In the genomic region with DNA sequence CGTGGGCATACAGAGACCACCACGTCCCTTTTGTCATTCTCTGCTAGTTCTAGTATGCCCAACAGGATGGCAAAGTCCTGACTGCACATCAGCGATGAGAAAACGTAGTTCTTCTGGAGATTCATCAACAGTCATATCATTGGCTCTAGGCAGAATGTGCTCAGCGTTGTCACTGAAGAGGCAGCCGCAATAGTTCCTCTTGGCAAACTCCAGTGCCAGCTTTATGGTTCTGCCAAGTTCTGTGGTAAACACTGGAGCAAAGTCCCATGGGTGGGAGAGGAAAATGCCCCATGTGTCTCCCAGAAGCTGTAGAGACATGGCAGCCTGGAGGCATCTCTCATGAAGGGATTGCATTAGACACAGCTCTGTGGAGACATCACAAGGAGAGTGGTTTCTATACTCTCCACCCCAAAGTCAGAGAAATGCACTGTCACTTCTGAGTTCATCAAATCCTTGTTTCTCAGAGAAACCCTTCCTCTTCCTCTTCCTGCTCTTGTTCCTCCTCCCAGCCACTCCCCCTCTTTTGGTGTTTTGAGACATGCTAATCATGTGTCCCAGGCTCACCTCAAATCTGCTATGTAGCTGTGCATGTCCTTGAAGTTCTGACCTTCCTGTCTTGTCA, we compare ENCODE assay signal across 13 mouse cellular contexts. TPM values are rescaled to one million over a fixed set of nuclear protein-coding genes. Genes with fewer than 3 reads are reported as not detected.
DNase-seq lines count a peak whose midpoint lies in the region; ATAC-seq and TF ChIP-seq lines count a peak whose summit lies in the region.
"Had no signal": no experiment of that assay in that cellular context is flagged by ENCODE, and none has a peak within 500 bp of the region (broad histone marks: within the 10 kb centered on the region; RNA-seq: fewer than 3 reads in every experiment).

No protein-coding gene starts in this region.

- H3K9ac ChIP-seq in liver, adult 2 months (ENCODE audit: low read depth, low read length): peak overlapping the region; percentile 42; the same call in 1 of the 2 replicates
- no peak overlapping the region for H3K9ac ChIP-seq in liver, embryonic 12.5 days
- no peak overlapping the region for H3K9ac ChIP-seq in stomach, postnatal 0 days (ENCODE audit: low read length)
- H3K9ac ChIP-seq: hindbrain, embryonic 12.5 days; midbrain, embryonic 12.5 days had no signal

- H3K36me3 ChIP-seq in liver, adult 2 months (ENCODE audit: control insufficient read depth, insufficient read depth, low read length): no peaks in the 10 kb centered on the region
- H3K36me3 ChIP-seq in liver, embryonic 12.5 days: no peaks in the 10 kb centered on the region
- H3K36me3 ChIP-seq in stomach, postnatal 0 days (ENCODE audit: control insufficient read depth, insufficient read depth, low read length): no peaks in the 10 kb centered on the region
- H3K36me3 ChIP-seq: embryonic facial prominence, embryonic 10.5 days; hindbrain, embryonic 12.5 days; limb, embryonic 10.5 days; midbrain, embryonic 12.5 days had no signal

- H3K9me3 ChIP-seq in liver, embryonic 12.5 days (replicated peaks): no peaks in the 10 kb centered on the region
- H3K9me3 ChIP-seq in stomach, postnatal 0 days (ENCODE audit: control insufficient read depth, low read length): no peaks in the 10 kb centered on the region
- H3K9me3 ChIP-seq: embryonic facial prominence, embryonic 10.5 days; hindbrain, embryonic 12.5 days; limb, embryonic 10.5 days; midbrain, embryonic 12.5 days had no signal

- peaks cover 30% of the 10 kb centered on the region for H3K4me1 ChIP-seq in liver, adult 2 months (ENCODE audit: control insufficient read depth, insufficient read depth, low read length)
- peaks cover 4% of the 10 kb centered on the region; the same call in 1 of the 2 replicates for H3K4me1 ChIP-seq in liver, embryonic 12.5 days
- H3K4me1 ChIP-seq in stomach, postnatal 0 days (replicated peaks; ENCODE audit: control insufficient read depth, insufficient read depth): no peaks in the 10 kb centered on the region
- H3K4me1 ChIP-seq: hindbrain, embryonic 12.5 days; midbrain, embryonic 12.5 days had no signal

- no peak overlapping the region; the same call in 1 of the 2 replicates for H3K4me3 ChIP-seq in liver, adult 2 months (ENCODE audit: insufficient read depth, low read depth, low read length)
- no peak overlapping the region for H3K4me3 ChIP-seq in liver, embryonic 12.5 days
- no peak overlapping the region for H3K4me3 ChIP-seq in stomach, postnatal 0 days (ENCODE audit: low read depth, low read length)
- H3K4me3 ChIP-seq: embryonic facial prominence, embryonic 10.5 days; hindbrain, embryonic 12.5 days; limb, embryonic 10.5 days; midbrain, embryonic 12.5 days had no signal

- no peak for DNase-seq in frontal cortex, postnatal 14 days (ENCODE audit: low spot score in 2 of 2)
- DNase-seq in liver, adult 2 months (ENCODE audit: extremely low read depth, low read depth, low spot score): peak; percentile 96
- peak; percentile 1 for DNase-seq in T-cell, adult 2 months (ENCODE audit: low spot score)
- DNase-seq in large intestine, adult 2 months (ENCODE audit: low read depth, low spot score): peak; percentile 78
- no peak for DNase-seq in stomach, postnatal 0 days (ENCODE audit: low spot score)
- DNase-seq in urinary bladder, postnatal 14 days (ENCODE audit: low spot score): no peak
- DNase-seq: right cerebral cortex, adult 18-20 months had no signal

- TF ChIP-seq POLR2A in liver, adult 2 months (IDR thresholded peaks at IDR 0.05; ENCODE audit: extremely low read depth, insufficient read depth, low read length): no peak

- H3K79me2 ChIP-seq in liver, adult 2 months (ENCODE audit: control insufficient read depth, insufficient read depth, low read length): no peaks in the 10 kb centered on the region

- no peak for TF ChIP-seq EP300 in stomach, postnatal 0 days (optimal IDR thresholded peaks at IDR 0.05)

- peak overlapping the region; percentile 78 for H3K27ac ChIP-seq in liver, adult 2 months (replicated peaks; ENCODE audit: insufficient read depth, low read depth, low read length)
- no peak overlapping the region for H3K27ac ChIP-seq in liver, embryonic 12.5 days
- H3K27ac ChIP-seq in stomach, postnatal 0 days (replicated peaks): no peak overlapping the region
- H3K27ac ChIP-seq: embryonic facial prominence, embryonic 10.5 days; hindbrain, embryonic 12.5 days; limb, embryonic 10.5 days; midbrain, embryonic 12.5 days had no signal

- ATAC-seq in frontal cortex, adult (ENCODE audit: low TSS enrichment): peak; percentile 55
- no peak for ATAC-seq in liver, embryonic 12.5 days
- ATAC-seq in stomach, postnatal 0 days (ENCODE audit: low FRiP score, low TSS enrichment): no peak

- TF ChIP-seq CTCF in liver, adult 2 months (IDR thresholded peaks at IDR 0.05; ENCODE audit: low read depth, low read length): no peak
- no peak for TF ChIP-seq CTCF in stomach, postnatal 0 days (IDR thresholded peaks at IDR 0.05; ENCODE audit: low read depth)

- WGBS in liver, adult 2 months: 31% methylated on average over 6 of the region's 6 CpGs
- 72% methylated on average over 6 of the region's 6 CpGs for WGBS in liver, embryonic 12.5 days (ENCODE audit: insufficient replicate concordance)
- whole genome bisulfite sequencing in large intestine, adult 2 months: 31% methylated on average over 6 of the region's 6 CpGs
- 87% methylated on average over 6 of the region's 6 CpGs for WGBS in stomach, postnatal 0 days

- no peaks in the 10 kb centered on the region for H3K27me3 ChIP-seq in liver, adult 2 months (ENCODE audit: control insufficient read depth, insufficient read depth, low read length)
- H3K27me3 ChIP-seq in liver, embryonic 12.5 days (replicated peaks): no peaks in the 10 kb centered on the region
- H3K27me3 ChIP-seq in stomach, postnatal 0 days (ENCODE audit: control insufficient read depth, insufficient read depth, low read length): no peaks in the 10 kb centered on the region
- H3K27me3 ChIP-seq: hindbrain, embryonic 12.5 days; midbrain, embryonic 12.5 days had no signal

- H3K4me2 ChIP-seq in liver, embryonic 12.5 days: no peak overlapping the region
- H3K4me2 ChIP-seq in stomach, postnatal 0 days (replicated peaks; ENCODE audit: low read depth): no peak overlapping the region
- H3K4me2 ChIP-seq: hindbrain, embryonic 12.5 days; midbrain, embryonic 12.5 days had no signal

RNA-seq across cellular contexts. Expression of a gene that starts 54.6 kb away (rescaled TPM):
- 275 and 425 TPM in 2 replicates for total RNA-seq in liver, adult 2 months (2014; rRNA removed)
- polyA plus RNA-seq in liver, adult 2 months (2012; rRNA removed): 26.4 and 26.8 TPM in 2 replicates
- 31.8 and 37.9 TPM in 2 replicates for polyA plus RNA-seq in liver, embryonic 12.5 days (2016; fragmentation: Nextera tagmentation; extraction: Ambion mirVana)
- 10.9 and 12.2 TPM in 2 replicates for polyA plus RNA-seq in large intestine, adult 2 months (2012; rRNA removed)
- 124 and 128 TPM in 2 replicates for polyA plus RNA-seq in stomach, postnatal 0 days (2015; fragmentation: Nextera tagmentation; extraction: Ambion mirVana)

Comparison
In these comparisons a context has a peak if more than half of its experiments do, and no peak if none do; other contexts are left out.
1. DNase-seq: peak in liver, adult 2 months (single experiment), T-cell, adult 2 months (single experiment) and large intestine, adult 2 months (single experiment); none in frontal cortex, postnatal 14 days (0 of 2), stomach, postnatal 0 days (single experiment) and urinary bladder, postnatal 14 days (single experiment).